Mouse (Mus musculus): ENCODE data around the gene Bean1.

GRCm38 (mm10) chr8:104169461-104169860, 781 bp upstream of the Bean1 start:
- TF ChIP-seq CTCF (IDR thresholded peaks at IDR 0.05; ENCODE audit: extremely low read depth, insufficient read length, insufficient replicate concordance, low read depth, low read length) (no peak), POLR2A (IDR thresholded peaks at IDR 0.05; ENCODE audit: low read depth, low read length) (no peak)

All from small intestine, adult 2 months (tissue).